Mouse (Mus musculus) cerebellum, adult (tissue): ENCODE measurements around the gene Cux2.

ENCODE experiments used
- ATAC-seq: cut with Nextera tagmentation; 2 replicates; pipeline ENCODE4 v1.9.2; 2017; ENCODE audit warnings: mild to moderate bottlenecking, moderate library complexity, mixed read lengths; ENCODE audit not compliant: insufficient number of reproducible peaks, low FRiP score, low TSS enrichment

The Cux2 gene

DNA sequence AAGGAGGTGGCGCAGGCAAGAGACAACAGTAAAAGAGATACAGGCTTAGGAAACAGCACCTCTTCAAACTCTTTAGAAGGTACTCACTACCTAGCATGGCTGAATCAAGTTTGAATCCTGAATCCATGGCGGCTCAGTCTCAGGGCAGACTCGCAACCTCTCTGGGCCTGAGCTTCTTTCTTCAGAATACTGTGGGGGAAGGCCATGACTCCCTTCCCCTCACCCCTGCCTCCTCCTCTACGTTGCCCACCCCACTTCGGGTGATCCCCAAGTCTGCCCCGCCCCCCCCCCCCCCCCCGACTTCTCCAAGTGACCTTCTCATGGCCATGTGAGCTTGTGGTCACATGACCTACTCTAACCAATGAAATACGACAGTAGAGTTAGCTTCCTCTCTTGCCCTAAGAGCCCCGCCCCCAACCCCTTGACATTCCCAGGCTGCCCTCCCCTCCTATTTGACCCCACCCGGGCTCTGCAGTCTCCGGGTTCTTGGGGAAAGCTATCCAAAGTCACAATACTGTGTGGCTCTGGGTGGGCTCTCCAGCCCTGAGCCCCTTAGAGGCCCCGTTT is 10.9 kb upstream of the Cux2 start:
- ATAC-seq: no peak

DNA sequence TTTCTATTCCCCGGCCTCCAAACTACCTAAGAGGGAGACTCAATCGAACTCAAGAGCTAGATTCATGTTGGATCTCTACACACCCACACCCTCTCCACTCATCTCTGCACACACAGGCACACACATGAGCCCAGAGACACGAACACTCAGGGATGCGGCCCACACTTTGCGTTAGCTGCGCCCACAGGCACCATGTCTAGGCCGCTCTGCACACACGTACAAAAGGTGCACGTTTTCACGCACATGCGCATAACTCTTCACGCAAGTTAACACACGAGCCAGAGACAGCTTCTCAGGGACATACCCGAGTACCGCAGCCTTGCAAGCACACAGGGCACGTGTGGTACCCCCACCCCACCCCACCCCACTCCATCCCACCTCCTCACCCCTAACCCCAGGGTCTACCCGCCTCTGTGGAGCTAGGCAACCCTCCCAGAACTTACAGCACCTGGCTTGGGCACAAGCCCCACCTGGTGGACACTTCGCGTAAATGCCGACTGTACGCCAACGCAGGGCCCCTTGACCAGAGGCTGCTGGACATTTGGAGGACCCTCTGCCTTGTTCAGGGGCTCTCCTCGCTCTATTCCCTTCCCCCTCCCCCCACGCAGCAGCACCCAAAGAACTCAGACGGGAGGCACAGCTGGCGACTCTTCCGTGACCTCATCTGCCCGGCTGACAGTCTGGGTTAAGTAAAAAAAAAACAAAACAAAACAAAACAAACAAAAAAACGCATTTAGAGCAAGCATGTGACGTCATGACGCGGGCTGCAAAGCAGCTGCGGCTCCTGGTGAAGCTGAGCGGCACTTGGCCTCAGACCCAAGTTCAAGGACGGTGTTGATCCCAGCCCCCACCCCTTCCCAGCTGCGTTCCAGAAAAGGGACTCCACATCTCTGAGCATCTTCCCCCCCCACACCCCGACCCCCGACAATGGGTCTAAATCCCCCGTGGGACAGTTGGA is 9.4 kb upstream of the Cux2 start:
- ATAC-seq: peak; percentile 28; the same call in 1 of the 2 replicates

DNA sequence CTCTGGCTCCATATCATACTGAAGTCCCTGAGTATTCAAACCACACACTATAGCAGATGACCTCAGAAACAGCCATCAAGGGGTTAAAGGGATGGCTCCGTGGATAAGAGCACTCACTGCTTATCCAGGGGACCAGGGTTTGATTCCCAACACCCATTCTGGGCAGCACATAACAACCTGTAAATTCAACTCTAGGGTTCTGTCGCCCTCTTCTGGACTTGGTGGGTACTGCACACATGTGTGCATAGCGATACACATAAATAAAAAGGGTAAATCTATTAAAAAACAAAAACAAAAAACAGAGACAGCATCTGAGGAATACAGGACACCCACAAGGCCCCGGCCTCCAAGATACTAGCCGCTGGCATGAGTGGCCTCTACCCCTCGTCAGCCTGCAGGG is 7.7 kb upstream of the Cux2 start:
- ATAC-seq: no peak

DNA sequence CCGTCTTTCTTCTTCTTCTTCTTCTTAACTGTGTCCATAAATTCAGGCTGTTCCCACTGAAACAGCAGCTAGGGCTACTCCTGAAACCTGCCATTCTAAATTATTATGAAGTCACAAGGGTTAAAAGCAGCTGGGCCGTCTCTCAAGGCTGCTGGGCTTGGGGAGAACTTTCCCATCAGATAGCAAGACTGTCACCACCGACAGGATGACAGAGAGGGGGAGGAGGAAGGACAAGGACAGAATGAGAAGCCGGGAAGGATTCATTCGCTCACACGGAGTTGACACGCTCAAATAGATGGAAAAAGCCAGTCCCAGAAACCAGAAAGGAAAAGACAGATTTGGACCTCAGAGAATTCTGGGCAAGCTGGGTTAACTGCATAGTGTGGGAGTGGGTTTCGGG is 6.7 kb upstream of the Cux2 start:
- no peak for ATAC-seq

DNA sequence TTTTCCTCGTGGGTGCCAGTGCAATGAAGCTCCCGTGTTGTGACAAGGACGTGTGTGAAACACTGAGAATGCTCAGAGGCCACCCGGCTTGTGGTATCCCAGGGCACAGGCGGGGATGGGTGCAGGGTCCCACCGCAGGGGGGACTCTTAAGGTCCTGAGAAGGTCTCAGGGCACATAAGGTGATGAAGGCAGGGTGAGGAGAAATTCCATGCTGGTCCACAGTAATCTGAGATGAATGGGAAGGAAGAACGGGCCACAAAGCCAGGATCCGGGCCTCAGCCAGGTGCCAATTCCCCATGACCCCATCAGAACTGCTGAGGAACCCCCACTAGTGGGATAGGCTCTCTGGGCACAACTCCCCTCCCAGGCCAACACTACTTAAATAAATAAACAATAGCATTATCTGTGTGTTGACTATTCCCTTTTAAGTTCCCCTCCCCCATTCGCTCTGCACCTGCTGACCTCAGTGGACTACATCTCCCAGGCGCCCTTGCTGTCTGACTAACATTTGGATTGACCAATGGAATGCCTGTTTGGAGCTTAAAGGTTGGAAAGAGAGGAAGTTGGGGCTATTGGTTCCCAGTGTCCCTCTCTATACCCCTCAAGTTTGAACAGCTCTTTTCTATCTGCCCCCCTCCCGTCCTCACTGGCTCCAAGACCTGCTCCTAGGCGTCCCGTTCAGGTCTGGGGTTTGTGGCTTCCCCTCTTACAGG is 4.4 kb upstream of the Cux2 start:
- peak; percentile 69; the same call in 1 of the 2 replicates for ATAC-seq

DNA sequence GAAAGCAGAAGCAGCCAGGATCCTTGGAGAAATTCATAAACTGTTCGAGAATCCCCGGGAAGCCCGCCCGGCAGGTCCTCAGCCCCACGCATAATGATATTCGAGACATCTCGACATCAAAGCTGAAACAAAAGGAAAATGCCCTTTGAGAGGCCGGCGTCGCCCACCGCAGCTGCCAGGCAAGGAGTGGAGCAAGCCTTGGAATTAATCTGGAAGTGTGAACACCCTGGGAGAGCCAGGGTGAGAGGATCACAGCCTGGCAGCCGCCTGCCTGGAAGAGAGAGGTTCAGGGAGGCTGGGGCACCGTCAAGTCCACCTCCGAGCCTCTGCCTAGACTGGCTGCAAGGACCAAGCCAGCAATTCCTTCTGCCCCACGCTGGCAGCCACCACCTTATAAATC is 3.7 kb upstream of the Cux2 start:
- ATAC-seq: no peak

DNA sequence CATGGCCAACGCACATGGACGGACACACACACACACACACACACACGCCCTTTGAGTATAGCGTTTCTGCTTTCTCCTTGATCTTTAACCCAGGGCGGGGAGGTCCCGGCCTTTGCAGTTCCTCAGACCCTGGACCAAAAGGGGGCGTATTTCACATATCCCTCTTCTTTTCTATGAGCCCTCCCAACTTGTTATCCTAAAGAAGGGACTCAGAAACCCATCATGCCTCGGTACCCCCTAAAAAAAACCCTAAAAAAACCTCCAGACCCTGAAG is 867 bp upstream of the Cux2 start:
- ATAC-seq: no peak

DNA sequence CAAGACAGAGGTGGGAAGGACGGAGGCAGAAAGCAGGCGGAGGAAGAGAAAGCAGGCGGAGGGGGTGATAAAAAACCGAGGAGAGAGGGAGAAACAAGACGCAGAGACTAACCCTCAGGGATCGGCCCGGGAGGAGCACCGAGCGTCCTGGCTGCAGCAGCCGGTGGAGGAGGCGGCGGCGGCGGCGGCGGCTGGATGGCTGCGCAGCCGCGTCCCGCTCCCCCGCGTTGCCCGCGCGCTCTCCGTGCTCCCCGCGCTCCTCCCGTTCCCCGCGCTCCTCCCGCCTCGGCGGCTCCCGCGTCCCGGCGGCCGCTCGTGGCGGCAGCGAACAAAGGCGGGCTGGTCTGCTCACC is 262 bp downstream of the Cux2 start:
- ATAC-seq: peak; percentile 26; the same call in 1 of the 2 replicates

DNA sequence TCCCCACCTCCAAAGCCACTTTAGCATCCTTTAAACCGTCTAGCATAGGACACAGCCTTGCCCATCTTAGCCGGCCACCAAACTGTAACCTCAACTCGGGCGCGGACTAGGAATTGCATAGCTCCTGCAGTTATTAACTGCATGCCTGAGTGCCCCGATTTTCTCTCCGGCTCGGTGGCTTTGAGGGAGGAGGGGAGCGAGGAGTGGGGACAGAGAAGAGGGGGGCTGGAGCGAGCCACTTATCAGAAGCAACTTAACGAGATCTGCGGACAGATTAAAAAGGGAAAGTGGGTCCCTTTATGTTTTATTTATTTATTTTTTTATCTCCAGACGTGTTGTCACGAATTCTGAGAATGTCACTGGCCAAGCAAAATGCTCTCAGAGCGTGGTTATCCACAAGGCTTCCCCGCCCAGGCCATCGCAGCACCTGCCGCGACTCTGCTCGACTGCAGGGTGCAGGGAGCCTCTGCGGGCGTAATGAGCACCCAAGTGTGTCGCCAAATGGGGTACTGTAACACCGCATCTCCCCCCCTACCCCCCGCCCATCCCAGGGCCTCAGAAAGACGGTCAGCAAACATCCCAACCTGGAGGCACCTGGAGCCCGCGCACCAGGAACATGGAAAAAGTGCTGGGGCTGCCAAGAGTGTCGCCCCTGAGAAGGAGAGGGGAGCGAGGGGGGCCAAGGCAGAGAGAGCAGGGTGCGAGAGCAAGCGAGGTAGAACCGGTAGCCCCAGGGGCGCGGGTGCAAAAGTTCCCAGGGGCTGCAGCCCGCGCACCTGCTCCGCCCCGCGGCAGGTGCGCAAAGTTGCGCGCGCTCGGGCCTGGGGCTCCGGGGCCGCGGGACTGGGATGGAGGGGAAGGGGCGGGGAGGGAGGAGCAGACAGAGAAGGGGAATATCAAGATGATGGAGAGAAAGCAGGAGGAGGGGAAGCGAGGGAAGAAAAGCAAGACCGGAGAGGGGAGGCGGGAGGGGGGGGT is 927 bp downstream of the Cux2 start:
- ATAC-seq: no peak

DNA sequence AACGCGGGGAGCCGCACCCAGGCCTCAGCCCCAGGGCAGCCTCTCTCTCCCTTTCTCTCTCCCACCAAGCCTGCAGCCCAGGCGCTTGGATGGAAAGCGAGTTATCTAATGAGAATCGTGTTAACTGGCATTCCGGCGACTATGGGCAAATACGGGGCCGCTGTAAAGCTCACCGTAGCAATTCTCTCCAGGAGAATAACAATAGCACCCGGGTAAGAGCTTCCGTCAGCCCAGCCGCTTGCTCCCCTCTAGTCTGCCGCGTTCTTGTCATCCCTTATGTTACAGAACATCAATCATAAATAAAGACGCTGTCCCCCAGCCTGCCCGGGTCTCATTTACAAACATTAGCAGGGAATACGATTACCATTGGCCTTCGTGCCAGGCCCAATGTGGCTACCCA is 1.6 kb downstream of the Cux2 start:
- ATAC-seq: no peak

DNA sequence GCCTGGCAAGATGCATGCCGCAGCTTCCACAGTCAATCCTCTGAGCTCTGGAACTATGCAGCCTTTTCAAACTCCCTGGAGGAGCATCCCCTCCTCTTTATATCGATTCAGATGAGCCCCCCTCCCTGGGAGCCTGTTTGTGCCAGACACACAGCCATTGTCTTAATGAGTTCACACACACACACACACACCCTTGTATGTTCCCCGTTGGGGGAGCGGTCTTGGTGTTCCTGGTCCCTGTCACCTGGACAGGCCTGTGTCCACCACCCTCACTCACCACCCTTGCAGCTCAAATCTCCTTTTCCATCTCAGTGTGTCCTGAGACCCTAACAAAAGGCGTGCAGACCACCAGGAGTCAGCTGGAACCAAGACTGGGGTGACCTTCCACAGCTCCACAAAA is 2.1 kb downstream of the Cux2 start:
- ATAC-seq: no peak

DNA sequence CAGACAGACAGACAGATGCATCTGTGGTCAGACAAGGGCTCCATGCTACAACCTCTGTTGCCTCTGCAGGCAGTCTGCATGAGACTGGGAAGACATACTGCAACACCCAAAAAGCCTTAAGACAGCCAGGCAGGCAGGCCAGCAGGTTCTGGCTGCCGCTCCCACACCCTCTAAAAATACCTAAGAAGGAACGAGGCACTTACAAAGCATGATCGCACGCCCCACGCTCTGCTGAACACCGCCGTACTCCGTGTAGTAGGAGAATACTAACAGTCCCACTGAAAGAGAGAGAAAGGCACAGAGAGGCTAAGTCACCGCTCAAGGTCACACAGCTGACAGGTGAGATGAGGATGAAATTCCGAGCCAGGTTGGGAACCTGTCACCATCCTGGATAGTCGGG is 6.3 kb downstream of the Cux2 start:
- no peak for ATAC-seq

DNA sequence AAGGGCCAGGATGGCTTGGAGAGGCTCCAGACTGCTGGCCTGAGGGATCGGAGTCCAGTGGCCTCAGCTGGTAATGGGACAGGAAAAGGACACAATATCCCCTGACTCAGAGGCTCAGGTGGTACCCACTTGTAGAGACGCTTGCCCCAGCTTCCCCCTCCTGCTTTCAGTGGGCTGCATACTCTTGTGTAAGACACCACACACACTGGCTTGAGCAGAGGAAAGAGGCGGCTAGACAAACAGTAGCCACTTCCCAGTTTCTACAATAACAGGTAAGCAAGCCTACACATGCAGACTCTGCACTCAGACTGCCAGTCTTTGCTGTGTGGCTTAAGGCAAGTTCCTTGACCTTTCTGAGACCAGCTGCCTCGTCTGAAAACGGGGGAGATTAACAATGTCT is 14.6 kb downstream of the Cux2 start:
- ATAC-seq: no peak

DNA sequence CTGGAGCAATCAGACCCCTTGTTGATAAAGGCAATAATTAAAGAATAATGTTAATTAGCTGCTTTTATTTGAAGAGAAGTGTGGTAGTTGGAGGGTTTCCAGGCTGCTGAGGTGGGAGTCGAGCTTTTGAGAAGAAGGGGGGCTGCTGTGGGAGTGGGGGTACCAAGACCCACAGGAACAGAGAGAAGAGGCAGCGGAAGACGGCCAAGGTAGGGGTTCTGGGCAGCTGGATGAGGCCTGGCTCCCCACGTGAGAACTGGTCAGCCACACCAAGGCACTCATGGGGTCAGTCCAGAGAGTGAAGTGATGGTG is 16.8 kb downstream of the Cux2 start:
- no peak for ATAC-seq

DNA sequence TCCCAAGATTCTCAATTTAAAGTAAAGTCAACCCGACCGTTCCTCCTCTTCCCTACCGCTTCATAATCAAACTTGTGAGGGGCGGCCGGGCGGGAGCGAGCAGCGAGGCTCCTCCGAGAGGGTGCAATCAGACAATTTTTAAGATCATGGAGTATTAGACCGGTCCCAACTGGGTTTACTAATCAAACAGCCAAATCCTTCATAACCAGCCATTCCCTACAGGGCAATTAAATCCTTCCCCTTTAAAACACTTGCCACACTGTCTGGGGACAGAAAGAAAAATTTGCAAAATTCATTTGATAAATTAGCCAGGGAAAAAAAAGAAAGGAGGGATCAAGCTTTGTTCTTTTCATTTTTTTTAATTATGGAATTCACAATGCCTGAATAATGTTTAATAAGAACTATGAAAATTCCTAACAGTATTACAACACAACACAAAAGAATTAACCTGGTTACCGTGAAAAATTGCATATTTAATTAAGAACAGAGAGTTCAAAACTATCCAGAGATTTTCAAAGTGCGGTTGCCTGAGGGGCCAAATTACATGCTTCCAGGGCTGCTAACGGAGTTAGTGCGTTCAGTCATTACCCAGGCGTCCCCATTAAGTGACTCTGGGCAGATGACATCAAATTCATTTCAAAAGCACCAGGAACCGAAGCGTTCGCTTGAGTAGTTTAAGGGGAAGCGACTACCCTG is 17.3 kb downstream of the Cux2 start:
- no peak for ATAC-seq

DNA sequence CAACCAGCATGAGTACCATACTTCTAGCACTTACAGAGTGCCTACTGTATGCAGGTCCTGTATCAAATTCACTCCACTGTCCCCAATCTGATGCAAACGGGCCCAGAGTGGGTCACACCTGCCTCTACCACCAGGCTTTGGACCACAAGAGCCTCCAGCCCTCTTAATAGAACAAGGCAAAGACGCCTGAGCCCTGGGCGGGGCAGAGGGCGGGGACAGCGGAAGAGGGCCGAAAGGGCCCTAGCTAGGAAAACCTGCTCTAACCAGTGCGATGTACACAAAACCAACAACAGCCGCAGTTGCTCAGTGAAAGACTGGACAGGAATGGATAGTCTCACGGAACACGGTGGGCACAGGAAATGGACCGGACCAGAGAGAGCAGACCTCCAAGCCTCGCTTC is 18.8 kb downstream of the Cux2 start:
- no peak for ATAC-seq

DNA sequence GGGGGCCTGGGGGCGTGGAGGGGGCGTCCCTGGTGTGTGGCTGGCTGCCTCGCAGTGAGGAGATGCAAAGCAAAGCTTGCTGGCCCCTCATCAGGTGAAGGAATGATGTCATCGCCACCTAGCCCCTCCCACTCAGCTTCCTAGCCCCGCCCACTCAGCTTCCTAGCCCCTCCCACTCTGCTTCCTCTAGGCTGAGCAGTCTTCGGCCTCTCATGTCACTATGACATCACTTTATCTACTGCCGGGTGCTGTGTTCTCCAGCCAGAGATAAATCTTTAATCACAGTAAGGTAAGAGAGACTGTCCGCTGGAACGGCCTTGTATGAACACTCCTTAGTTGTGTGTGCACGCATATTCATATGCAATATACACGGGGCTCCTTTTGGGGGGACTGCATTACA is 19.3 kb downstream of the Cux2 start:
- ATAC-seq: no peak

DNA sequence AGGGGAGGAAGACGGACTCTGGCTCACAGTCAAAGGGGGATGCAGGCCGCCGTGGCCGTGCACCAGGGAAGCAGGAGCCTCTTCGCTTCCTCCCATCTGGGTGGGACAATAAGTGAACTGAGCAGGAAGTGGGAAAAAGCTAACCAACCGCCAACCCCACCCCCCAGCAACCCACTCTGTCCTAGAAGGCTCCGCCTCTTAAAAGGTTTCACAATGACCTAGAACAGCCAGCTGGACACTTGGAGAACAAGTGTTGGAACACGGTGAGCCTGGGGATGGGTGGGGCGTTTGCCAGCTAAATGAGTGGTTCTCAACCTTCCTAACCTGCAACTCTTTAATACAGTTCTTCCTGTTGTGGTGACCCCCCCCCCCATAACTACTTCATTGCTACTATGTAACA is 23.1 kb downstream of the Cux2 start:
- ATAC-seq: no peak

DNA sequence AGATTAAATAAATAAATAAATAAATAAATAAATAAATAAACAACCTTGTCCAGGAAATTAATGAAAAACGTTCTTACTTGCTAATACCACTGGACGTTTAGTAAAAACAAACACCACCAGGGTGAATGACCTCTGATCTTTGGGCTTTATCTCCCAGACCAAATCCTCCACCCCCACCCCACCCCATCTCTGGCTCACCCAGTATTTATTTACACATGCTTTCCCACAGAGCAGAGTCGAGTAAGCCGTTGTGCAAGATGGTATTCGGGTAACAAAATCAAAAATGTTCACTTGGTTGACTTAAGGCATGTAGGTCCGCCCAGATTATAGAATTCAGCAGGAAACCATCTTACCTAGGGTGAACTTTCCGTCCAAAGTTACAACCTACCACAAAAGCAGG is 23.6 kb downstream of the Cux2 start:
- no peak for ATAC-seq

DNA sequence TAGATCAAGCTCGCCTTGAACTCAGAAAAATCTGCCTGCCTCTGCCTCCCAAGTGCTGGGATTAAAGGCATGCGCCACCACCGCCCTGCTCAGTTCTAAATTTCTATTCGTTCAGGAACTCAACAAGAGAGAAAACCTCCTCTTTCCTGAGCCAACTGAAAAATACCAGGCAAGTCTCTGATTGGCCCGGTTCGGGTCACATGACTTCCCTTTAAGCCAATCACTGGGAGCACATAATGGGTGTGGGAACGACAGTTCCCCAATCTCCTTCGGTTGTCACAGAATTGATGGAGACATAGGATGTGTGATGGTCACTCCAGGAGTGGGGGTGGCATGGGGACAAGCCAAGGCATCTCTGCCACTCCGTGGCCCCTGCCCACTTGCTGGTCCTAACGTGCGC is 24.8 kb downstream of the Cux2 start:
- no peak for ATAC-seq
